Mouse (Mus musculus) ES-Bruce4 (cell line): ENCODE data around the gene Zfp819.

Experiments used
- CTCF ChIP-seq: IDR thresholded peaks from one replicate; pipeline ENCODE4 v1.8.1; 2011; ENCODE audit warnings: low read depth, low read length
- EP300 ChIP-seq: IDR thresholded peaks from 2 replicates; pipeline ENCODE4 v1.6.1; 2011; ENCODE audit warnings: low read depth, low read length; ENCODE audit not compliant: insufficient read depth

DNA sequence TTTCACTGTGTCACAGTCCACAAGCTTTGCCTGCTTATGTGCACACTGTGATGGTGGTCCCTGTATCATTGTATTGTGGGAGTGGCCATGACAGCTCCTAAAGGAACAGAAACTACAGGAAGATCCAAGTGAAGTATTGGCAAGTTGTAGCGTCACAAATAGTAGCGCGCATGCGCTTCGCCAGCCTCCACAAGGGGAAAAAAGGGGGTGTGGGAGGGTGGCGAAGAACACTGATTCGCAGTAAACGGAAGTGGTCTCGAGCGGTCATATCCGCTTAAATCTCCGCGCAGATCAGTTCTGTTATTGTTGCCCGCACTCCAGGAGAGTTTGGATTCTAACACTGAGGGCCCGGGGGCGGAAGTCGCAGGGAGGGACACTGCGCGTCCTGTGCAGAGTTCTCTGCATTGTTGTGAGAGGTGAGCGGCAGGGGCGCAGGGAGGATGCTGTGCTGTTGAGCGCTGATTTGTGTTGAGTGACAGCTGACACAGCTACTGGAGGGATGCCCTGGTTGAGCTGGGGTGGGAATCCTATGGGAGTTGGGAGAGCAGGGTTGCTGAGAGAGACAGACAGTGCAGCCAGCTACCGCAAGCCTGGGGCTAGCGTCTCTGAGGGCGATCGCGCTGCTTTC is 44.8 kb upstream of the Zfp819 start, which contains the start of gene Zfp658:
- TF ChIP-seq EP300: no peak
- TF ChIP-seq CTCF: no peak
